Mouse (Mus musculus): ENCODE data around the gene Ppargc1a. TPM values are rescaled to one million over a fixed set of nuclear protein-coding genes. Genes with fewer than 3 reads are reported as not detected.

Ppargc1a gene
- polyA plus RNA-seq, 1 experiment from 2014 or later = 15.0 TPM

- Histone ChIP-seq H3K4me3 (ENCODE audit: low read depth, low read length) (no peak overlapping the region), H3K4me1 (ENCODE audit: control insufficient read depth, insufficient read depth, low read length) (no peaks in the 10 kb centered on the region), H3K27me3 (ENCODE audit: control insufficient read depth, insufficient read depth, low read depth, low read length) (no peaks in the 10 kb centered on the region), H3K4me2 (ENCODE audit: low read length) (no peak overlapping the region), H3K36me3 (ENCODE audit: control insufficient read depth, insufficient read depth, low read length) (no peaks in the 10 kb centered on the region), H3K27ac (ENCODE audit: low read length) (no peak overlapping the region), H3K9me3 (replicated peaks; ENCODE audit: control insufficient read depth, low read length, poor library complexity, severe bottlenecking) (no peaks in the 10 kb centered on the region), H3K9ac (ENCODE audit: low read depth, low read length) (no peak overlapping the region)
- ATAC-seq = no peak
Observed at GRCm38 (mm10) chr5:51426406-51426805, 141.1 kb downstream of the Ppargc1a start.

GRCm38 (mm10) chr5:51416377-51416776 is 151.1 kb downstream of the Ppargc1a start:
- Histone ChIP-seq H3K36me3 (ENCODE audit: control insufficient read depth, insufficient read depth, low read length) (no peaks in the 10 kb centered on the region), H3K27me3 (ENCODE audit: control insufficient read depth, insufficient read depth, low read depth, low read length) (no peaks in the 10 kb centered on the region), H3K9ac (ENCODE audit: low read depth, low read length) (no peak overlapping the region), H3K4me2 (ENCODE audit: low read length) (no peak overlapping the region), H3K27ac (ENCODE audit: low read length) (no peak overlapping the region), H3K9me3 (replicated peaks; ENCODE audit: control insufficient read depth, low read length, poor library complexity, severe bottlenecking) (no peaks in the 10 kb centered on the region), H3K4me1 (ENCODE audit: control insufficient read depth, insufficient read depth, low read length) (peaks cover 6% of the 10 kb centered on the region; the same call in 1 of the 2 replicates), H3K4me3 (ENCODE audit: low read depth, low read length) (no peak overlapping the region)
- ATAC-seq = no peak
- 86% methylated on average over 7 of the region's 7 CpGs for WGBS

GRCm38 (mm10) chr5:51415456-51415855 is 152.1 kb downstream of the Ppargc1a start:
- Histone ChIP-seq H3K4me2 (ENCODE audit: low read length) (no peak overlapping the region), H3K9me3 (replicated peaks; ENCODE audit: control insufficient read depth, low read length, poor library complexity, severe bottlenecking) (no peaks in the 10 kb centered on the region), H3K4me1 (ENCODE audit: control insufficient read depth, insufficient read depth, low read length) (peaks cover 6% of the 10 kb centered on the region; the same call in 1 of the 2 replicates), H3K36me3 (ENCODE audit: control insufficient read depth, insufficient read depth, low read length) (no peaks in the 10 kb centered on the region), H3K4me3 (ENCODE audit: low read depth, low read length) (no peak overlapping the region), H3K9ac (ENCODE audit: low read depth, low read length) (no peak overlapping the region), H3K27ac (ENCODE audit: low read length) (no peak overlapping the region), H3K27me3 (ENCODE audit: control insufficient read depth, insufficient read depth, low read depth, low read length) (no peaks in the 10 kb centered on the region)
- no peak for ATAC-seq
- 73% methylated on average over 2 of the region's 2 CpGs for WGBS

GRCm38 (mm10) chr5:51412303-51413117 is 155.0 kb downstream of the Ppargc1a start:
- peak overlapping the region; percentile 38 for H3K4me2 ChIP-seq (ENCODE audit: low read length)
- no peak overlapping the region for H3K4me3 ChIP-seq (ENCODE audit: low read depth, low read length)
- peak; percentile 64 for ATAC-seq
- H3K36me3 ChIP-seq (ENCODE audit: control insufficient read depth, insufficient read depth, low read length) = no peaks in the 10 kb centered on the region
- H3K27ac ChIP-seq (ENCODE audit: low read length) = no peak overlapping the region
- peaks cover 6% of the 10 kb centered on the region; the same call in 1 of the 2 replicates for H3K4me1 ChIP-seq (ENCODE audit: control insufficient read depth, insufficient read depth, low read length)
- WGBS = 28% methylated on average over 12 of the region's 12 CpGs
- no peaks in the 10 kb centered on the region for H3K27me3 ChIP-seq (ENCODE audit: control insufficient read depth, insufficient read depth, low read depth, low read length)
- H3K9ac ChIP-seq (ENCODE audit: low read depth, low read length) = no peak overlapping the region
- H3K9me3 ChIP-seq (replicated peaks; ENCODE audit: control insufficient read depth, low read length, poor library complexity, severe bottlenecking) = no peaks in the 10 kb centered on the region

GRCm38 (mm10) chr5:51410006-51410405 is 157.5 kb downstream of the Ppargc1a start:
- no peak overlapping the region for H3K27ac ChIP-seq (ENCODE audit: low read length)
- no peaks in the 10 kb centered on the region for H3K36me3 ChIP-seq (ENCODE audit: control insufficient read depth, insufficient read depth, low read length)
- H3K4me1 ChIP-seq (ENCODE audit: control insufficient read depth, insufficient read depth, low read length) = peaks cover 6% of the 10 kb centered on the region; the same call in 1 of the 2 replicates
- no peaks in the 10 kb centered on the region for H3K9me3 ChIP-seq (replicated peaks; ENCODE audit: control insufficient read depth, low read length, poor library complexity, severe bottlenecking)
- no peak overlapping the region for H3K9ac ChIP-seq (ENCODE audit: low read depth, low read length)
- H3K4me2 ChIP-seq (ENCODE audit: low read length) = no peak overlapping the region
- 68% methylated on average over 1 of the region's 1 CpGs for WGBS
- no peaks in the 10 kb centered on the region for H3K27me3 ChIP-seq (ENCODE audit: control insufficient read depth, insufficient read depth, low read depth, low read length)
- H3K4me3 ChIP-seq (ENCODE audit: low read depth, low read length) = no peak overlapping the region
- ATAC-seq = no peak

- WGBS = 73% methylated on average over 3 of the region's 3 CpGs
- Histone ChIP-seq H3K4me1 (ENCODE audit: control insufficient read depth, insufficient read depth, low read length) (no peaks in the 10 kb centered on the region), H3K9me3 (replicated peaks; ENCODE audit: control insufficient read depth, low read length, poor library complexity, severe bottlenecking) (no peaks in the 10 kb centered on the region), H3K4me3 (ENCODE audit: low read depth, low read length) (no peak overlapping the region), H3K9ac (ENCODE audit: low read depth, low read length) (no peak overlapping the region), H3K27me3 (ENCODE audit: control insufficient read depth, insufficient read depth, low read depth, low read length) (no peaks in the 10 kb centered on the region), H3K36me3 (ENCODE audit: control insufficient read depth, insufficient read depth, low read length) (no peaks in the 10 kb centered on the region), H3K27ac (ENCODE audit: low read length) (no peak overlapping the region), H3K4me2 (ENCODE audit: low read length) (no peak overlapping the region)
- no peak for ATAC-seq
Observed at GRCm38 (mm10) chr5:51406406-51406805, 161.1 kb downstream of the Ppargc1a start.
